Mouse (Mus musculus) cerebellum, adult 18-20 months (tissue): ENCODE results near the gene Slc12a9.
A peak's percentile ranks its signal among the peaks of the same experiment; 100 is the strongest.

ENCODE experiments used
- DNase-seq, 2 experiments: peaks; one replicate each; pipeline ENCODE4 v3.0.0; 2021

The Slc12a9 gene

GRCm38 (mm10) chr5:137307071-137307912 lies 26.1 kb downstream of the Slc12a9 start, which contains the start of gene Srrt:
Gene Srrt (minus strand): TSS chr5:137307674.
- peak; percentile 88 to 89 for DNase-seq

- DNase-seq, result no peak
These were observed 26.9 kb downstream of the Slc12a9 start for GRCm38 (mm10) chr5:137306439-137307005.

DNA sequence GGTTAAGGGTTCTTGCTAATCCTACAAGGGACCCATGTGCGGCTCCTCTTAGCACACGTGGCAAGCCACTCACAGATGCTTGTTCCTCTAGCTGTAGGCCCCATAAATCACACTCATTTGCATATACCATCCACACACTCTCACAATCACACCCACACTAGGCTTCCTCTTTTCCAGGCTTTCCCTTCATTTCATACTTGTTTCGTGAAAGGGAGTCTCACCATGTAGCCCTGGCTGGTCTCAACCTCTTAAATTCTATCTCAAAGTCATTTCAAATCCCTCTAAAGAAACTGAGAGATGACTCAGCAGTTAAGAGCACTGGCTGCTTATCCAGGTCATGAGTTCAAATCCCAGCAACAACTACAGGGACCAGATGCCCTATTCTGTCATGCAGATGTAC lies 27.6 kb downstream of the Slc12a9 start:
- no peak for DNase-seq

DNA sequence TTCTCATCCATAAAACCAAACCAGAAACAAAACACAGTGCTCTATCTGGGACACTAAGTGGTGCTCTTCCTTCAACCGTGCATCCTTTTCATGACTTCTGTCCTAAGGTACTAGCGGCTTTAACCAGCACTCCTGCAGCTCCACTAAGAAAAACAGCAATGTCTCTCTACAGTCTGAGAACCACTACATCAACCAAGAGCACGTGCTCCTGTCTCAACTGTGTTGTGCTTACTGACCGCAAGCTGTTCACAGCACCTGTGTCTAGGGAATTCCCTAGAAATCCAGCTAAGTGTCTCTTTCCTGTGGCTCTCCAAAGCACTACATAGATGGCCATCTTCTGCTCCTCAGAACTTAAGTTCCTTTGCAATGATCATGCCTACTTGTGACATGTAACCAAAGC lies 28.6 kb downstream of the Slc12a9 start:
- no peak for DNase-seq

- DNase-seq, result no peak
These were observed 29.2 kb downstream of the Slc12a9 start for GRCm38 (mm10) chr5:137304165-137304564.

DNA sequence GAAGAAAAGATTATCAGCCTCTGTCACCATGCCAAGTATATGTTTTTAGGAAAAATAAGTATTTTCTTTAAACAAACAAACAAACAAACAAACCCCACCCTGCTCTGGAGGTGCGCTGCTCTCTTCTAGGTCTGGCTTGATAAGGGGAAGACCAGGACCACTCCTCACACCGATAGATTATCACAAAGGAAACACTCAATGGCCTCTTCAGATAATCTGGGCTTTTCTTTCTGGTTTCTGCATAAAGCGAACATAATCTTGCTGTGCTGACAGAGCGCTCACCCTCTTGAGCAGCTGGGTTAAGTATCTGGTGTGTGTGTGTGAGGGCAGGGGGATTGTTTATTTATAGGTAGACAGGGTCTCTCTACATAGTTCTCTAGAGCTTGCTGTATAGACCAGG lies 29.8 kb downstream of the Slc12a9 start:
- no peak for DNase-seq

DNA sequence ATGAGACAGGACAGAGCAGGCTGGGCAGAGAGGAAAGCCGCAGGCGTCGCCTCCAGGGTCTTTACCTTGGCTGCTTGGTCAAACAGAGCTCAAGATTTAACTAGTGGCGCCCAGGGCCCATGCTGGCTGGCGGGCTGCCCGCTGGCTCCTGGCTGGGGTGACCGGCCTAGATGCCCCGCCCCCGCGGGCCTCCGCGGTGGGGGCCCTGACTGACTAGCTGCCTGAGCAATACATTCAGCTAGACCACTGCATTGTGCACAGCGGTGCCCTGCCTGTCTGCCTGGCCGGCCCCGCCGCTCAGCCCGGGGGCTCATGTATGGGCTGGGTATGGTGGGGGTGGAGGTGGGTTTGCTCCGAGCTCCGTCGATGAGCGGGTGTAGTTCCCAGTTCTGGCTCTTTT lies 32.1 kb downstream of the Slc12a9 start:
- peak in 1 of 2 experiments; percentile 42 for DNase-seq

DNA sequence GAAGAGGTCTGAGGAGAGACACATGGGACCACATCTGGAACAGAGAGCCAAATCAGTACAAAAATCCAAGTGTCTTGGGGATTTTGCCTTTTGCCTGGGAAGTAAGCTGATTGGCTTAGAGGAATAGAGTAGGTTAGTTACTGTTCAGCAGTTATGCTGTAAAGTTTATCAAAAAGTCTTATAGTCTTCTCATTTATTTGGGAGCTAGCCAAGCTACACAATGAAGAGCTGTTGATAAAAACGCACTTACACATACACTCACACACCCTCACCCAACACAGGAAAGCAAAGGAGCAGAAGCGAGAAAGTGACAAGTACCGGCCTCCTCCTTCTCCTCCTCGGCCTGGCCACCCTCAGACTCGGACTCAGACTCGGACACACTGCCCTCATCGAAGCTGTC lies 34.2 kb downstream of the Slc12a9 start:
- DNase-seq, result no peak

DNA sequence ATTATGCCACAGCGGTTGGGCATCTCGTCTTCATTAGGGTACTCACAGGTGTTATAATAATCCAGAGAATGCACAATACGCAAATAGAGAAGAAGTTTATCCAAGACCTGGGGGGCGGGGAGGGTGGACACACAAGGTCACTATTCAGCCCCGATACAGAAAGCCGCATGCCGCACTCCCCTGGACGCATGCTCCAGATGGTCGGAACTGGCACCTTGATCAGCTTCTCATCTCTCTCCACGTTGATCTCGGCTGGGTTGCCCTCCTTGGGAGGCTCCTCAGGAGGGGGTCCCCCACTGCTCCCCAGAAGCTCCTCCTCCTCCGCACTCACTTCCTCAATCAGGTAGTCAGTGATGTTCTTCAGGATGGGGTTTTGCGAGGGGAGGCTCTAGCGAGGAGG lies 36.3 kb downstream of the Slc12a9 start:
- DNase-seq, result no peak

DNA sequence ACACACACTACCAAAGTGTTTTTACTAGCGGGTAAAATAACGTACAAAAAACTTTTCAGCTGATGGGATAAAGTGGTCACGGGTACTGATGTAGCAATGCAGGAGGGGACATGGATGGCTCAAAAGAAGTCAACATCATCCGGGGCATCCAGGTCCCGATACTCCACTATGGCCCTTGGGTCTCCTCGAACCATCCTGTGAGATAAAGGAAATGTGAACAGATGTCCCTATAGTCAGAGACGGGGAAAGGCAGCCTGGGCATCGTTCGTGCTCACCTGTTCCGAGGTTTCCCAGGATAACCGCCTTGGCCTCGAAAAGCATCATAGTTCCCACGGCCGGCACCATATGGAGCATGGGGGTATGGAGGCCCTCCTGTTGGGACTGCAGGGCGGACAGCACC lies 37.7 kb downstream of the Slc12a9 start:
- no peak for DNase-seq

DNA sequence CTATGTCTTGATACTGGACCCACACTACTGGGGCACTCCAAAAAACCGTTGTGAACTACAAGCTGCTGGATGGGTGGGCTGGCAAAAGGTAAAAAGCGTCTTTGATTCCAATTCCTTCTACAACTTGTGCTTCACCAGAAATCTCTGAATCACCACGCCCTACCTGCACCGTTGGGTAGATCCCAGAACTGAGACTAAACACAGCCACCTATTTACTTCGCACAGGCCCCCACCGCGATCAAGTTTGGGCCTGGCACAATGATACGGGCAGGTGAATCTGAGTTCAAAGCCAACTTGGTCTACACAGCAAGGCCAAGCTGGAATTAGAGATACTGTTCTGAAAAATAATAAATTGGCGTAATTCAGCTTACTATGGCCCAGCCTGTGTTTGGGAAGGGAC lies 38.1 kb downstream of the Slc12a9 start:
- no peak for DNase-seq

DNA sequence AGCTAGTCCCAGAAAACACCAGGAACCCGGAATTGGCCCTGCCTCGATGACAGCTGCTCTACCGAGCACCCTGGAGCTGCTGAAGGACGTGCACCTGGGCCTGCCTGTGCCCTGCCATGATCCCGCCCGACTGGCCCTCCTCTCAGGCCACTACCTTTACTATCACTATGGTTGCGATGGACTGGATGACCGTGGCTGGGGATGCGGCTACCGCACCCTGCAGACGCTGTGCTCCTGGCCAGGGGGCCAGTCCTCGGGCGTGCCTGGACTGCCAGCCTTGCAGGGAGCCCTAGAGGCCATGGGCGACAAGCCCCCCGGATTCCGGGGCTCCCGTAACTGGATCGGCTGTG lies 38.7 kb downstream of the Slc12a9 start:
- no peak for DNase-seq

- DNase-seq, result peak; percentile 96 to 97
These were observed 39.3 kb downstream of the Slc12a9 start, which contains the start of gene Ufsp1 for GRCm38 (mm10) chr5:137293839-137294743. Gene Ufsp1 (plus strand): TSS chr5:137294629.

GRCm38 (mm10) chr5:137293282-137293681 lies 40.1 kb downstream of the Slc12a9 start:
- peak; percentile 88 to 91 for DNase-seq

DNA sequence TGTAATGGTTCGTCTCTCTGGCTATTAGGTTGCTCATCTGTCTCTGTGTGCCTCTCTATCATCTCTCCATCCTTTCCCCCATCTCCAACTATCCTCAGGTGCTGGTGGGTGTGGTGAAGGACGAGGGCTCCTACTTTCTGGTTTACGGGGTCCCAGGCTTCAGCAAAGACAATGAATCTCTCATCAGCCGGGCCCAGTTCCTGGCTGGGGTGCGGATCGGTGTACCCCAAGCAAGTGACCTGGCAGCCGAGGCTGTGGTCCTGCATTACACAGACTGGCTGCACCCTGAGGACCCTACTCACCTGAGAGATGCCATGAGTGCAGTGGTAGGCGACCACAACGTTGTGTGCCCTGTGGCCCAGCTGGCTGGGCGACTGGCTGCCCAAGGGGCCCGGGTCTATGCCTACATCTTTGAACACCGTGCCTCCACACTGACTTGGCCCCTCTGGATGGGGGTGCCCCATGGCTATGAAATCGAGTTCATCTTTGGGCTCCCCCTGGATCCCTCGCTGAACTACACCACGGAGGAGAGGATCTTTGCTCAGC lies 41.9 kb downstream of the Slc12a9 start:
- peak in 1 of 2 experiments; percentile 13 for DNase-seq

GRCm38 (mm10) chr5:137290677-137291076 lies 42.7 kb downstream of the Slc12a9 start:
- DNase-seq, result peak; percentile 77

GRCm38 (mm10) chr5:137289591-137290365 lies 43.6 kb downstream of the Slc12a9 start:
- DNase-seq, result peak in 1 of 2 experiments; percentile 15

- DNase-seq, result peak; percentile 68 to 75
These were observed 44.4 kb downstream of the Slc12a9 start for GRCm38 (mm10) chr5:137288999-137289470.

DNA sequence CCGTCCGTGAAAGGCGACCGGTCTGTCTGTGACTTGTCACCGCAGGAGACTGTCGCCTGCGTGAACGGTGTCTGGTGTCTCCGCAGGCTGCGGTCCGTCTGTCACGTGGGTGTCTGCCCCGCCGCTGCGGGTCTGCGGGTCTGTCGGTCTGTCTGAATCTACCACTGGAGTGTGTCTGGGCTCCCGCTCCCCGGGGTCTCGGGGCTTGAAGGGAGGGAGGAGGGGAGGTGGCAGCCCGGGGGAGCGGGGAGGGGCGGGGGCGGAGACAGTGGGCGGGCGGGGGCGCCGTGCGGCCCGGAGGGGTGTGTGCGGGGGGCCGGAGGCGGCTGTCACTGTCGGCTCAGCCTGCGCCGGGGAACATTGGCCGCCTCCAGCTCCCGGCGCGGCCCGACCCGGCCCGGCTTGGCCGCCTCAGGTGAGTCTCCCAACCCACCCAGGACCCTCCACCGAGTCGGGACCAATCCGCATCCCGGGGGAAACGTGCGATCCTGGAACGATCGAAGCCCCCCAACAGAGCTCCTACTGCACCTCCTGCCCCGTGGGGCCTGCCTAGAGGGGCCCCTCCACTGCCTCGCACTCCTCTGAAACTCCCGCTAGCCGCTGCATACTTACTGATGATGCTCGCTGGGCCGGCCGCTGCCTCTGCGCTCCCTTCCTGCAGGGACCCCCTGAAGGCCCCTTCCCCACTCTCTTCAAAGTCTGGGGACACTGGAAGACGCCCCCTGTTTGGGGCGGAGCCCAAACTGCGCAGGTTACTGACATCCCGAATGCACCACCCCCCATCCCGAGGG lies 45.2 kb downstream of the Slc12a9 start:
- DNase-seq, result peak; percentile 61 to 72

DNA sequence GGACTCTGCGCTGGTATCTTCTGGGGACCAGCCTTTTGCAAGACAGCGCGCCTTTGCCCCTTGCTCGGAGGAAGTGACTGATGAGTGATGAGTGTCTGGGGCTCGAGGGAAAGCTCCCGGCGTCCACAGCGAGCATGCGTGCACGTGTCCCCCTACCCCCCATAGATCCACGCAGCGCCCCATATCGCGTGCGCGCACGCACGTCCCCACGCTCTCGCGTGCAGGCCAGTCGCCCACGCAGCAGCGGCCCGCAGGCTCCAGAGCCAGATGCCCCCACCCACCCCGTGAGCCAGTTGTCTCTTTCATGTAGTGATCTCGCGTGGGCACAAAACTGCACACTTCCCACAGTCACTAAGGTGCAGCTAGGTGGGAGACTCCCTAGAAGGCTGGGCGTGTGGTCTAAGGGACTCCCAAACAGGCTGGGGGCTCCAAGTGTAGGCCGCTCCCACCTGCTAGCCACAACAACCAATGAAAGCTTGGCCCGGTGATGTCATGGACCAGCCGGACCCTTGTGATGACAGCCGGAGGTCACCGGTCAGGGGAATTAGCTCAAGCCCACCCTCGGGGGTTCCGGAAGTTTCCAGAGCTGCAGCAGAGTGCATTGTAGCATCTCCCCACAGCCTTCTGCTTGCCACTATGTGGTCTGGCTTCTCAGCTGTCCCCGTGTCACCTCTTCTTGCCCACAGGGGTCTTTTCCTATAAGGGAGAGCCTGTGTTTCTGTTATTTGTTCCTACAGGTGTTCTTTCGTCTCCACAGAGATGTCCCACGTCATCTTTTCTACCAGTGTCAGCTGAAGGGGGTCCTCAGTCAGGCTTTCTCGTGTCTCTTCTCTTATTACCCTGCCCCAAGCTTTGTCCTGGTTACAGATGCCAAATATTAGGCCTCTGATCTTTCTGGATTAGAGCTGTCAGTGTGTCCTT lies 46.1 kb downstream of the Slc12a9 start, which contains the start of gene Ache:
Gene Ache, plus strand, starts transcription at position 488 of the 921 bp plus-strand sequence.
- DNase-seq, result peak; percentile 82 to 83
